Mouse (Mus musculus) ES-E14 (cell line): Measurements from ENCODE around the gene Tent4a.

Source experiments
- HCFC1 ChIP-seq: IDR thresholded peaks from 2 replicates; pipeline ENCODE4 v1.6.1; 2012; ENCODE audit warnings: low read length, inconsistent platforms, borderline replicate concordance; ENCODE audit not compliant: insufficient read depth
- MAFK ChIP-seq: IDR thresholded peaks from 2 replicates; pipeline ENCODE4 v1.6.1; 2014; ENCODE audit warnings: mild to moderate bottlenecking, low read depth, low read length, inconsistent platforms; ENCODE audit not compliant: insufficient read depth
- ZC3H11A ChIP-seq: IDR thresholded peaks from 2 replicates; pipeline ENCODE4 v1.6.1; 2012; ENCODE audit warnings: low read depth, mild to moderate bottlenecking, inconsistent platforms, low read length, borderline replicate concordance

DNA sequence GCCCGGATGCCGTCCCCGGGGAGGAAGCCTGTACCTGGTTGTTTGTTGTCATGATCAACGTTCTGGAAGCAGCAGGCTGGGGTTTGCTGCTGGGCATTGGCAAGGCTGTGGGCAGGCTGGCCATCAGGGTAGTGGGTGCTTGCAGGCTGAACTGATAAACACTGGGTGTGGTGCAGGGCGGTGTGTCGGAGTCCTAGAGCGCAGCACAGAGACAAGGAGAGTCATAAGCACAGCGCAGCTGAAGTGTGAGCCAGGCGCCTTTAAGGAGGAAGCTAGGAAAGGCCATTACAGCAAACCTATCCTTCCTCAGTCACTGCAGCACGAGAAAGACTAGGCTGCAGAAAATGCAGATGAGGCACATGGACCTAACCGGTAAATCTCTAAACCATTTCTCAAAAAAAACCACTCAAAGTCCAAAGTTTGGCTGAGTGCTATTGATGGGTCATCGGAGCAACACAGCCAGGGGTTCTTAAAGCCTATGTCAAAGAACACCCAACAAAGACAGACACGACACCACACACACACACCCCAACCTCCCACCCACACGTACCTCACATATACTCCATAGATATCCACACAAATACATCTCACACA, 32.2 kb downstream of the Tent4a start:
- TF ChIP-seq MAFK (no peak), ZC3H11A (no peak), HCFC1 (no peak)
